Mouse (Mus musculus): ENCODE data around the gene Tigd4. TPM values are rescaled to one million over a fixed set of nuclear protein-coding genes. Genes with fewer than 3 reads are reported as not detected.

Gene Tigd4
- polyA plus RNA-seq, 1 experiment from 2014 or later: 0.11 TPM

- DNase-seq (ENCODE audit: low spot score): no peak
Measured at GRCm38 (mm10) chr3:84637890-84638578, 44.7 kb downstream of the Tigd4 start.

GRCm38 (mm10) chr3:84638858-84639257, 45.5 kb downstream of the Tigd4 start:
- Histone ChIP-seq H3K9ac (replicated peaks; ENCODE audit: low read length) (no peak overlapping the region), H3K4me1 (ENCODE audit: control insufficient read depth, insufficient read depth, low read length) (no peaks in the 10 kb centered on the region), H3K36me3 (replicated peaks; ENCODE audit: control insufficient read depth, insufficient read depth, low read depth, low read length) (no peaks in the 10 kb centered on the region), H3K27me3 (ENCODE audit: control insufficient read depth, insufficient read depth, low read length) (no peaks in the 10 kb centered on the region), H3K9me3 (replicated peaks; ENCODE audit: control insufficient read depth, low read length) (no peaks in the 10 kb centered on the region), H3K4me3 (ENCODE audit: low read depth, low read length) (no peak overlapping the region), H3K4me2 (ENCODE audit: low read depth, low read length) (no peak overlapping the region), H3K27ac (replicated peaks; ENCODE audit: low read depth, low read length) (no peak overlapping the region)
- ATAC-seq (replicated peaks; ENCODE audit: insufficient number of reproducible peaks, low FRiP score, low TSS enrichment, low read depth) (no peak), DNase-seq (ENCODE audit: low spot score) (no peak)
- 85% methylated on average over 4 of the region's 4 CpGs for WGBS

More at GRCm38 (mm10) chr3:84637890-84638578, 44.7 kb downstream of the Tigd4 start:
- Histone ChIP-seq H3K27ac (replicated peaks; ENCODE audit: low read depth, low read length) (no peak overlapping the region), H3K9me3 (replicated peaks; ENCODE audit: control insufficient read depth, low read length) (no peaks in the 10 kb centered on the region), H3K4me3 (ENCODE audit: low read depth, low read length) (no peak overlapping the region), H3K27me3 (ENCODE audit: control insufficient read depth, insufficient read depth, low read length) (no peaks in the 10 kb centered on the region), H3K9ac (replicated peaks; ENCODE audit: low read length) (no peak overlapping the region), H3K36me3 (replicated peaks; ENCODE audit: control insufficient read depth, insufficient read depth, low read depth, low read length) (no peaks in the 10 kb centered on the region), H3K4me2 (ENCODE audit: low read depth, low read length) (no peak overlapping the region), H3K4me1 (ENCODE audit: control insufficient read depth, insufficient read depth, low read length) (no peaks in the 10 kb centered on the region)
- 57% methylated on average over 12 of the region's 12 CpGs for WGBS
- no peak for ATAC-seq (replicated peaks; ENCODE audit: insufficient number of reproducible peaks, low FRiP score, low TSS enrichment, low read depth)

DNA sequence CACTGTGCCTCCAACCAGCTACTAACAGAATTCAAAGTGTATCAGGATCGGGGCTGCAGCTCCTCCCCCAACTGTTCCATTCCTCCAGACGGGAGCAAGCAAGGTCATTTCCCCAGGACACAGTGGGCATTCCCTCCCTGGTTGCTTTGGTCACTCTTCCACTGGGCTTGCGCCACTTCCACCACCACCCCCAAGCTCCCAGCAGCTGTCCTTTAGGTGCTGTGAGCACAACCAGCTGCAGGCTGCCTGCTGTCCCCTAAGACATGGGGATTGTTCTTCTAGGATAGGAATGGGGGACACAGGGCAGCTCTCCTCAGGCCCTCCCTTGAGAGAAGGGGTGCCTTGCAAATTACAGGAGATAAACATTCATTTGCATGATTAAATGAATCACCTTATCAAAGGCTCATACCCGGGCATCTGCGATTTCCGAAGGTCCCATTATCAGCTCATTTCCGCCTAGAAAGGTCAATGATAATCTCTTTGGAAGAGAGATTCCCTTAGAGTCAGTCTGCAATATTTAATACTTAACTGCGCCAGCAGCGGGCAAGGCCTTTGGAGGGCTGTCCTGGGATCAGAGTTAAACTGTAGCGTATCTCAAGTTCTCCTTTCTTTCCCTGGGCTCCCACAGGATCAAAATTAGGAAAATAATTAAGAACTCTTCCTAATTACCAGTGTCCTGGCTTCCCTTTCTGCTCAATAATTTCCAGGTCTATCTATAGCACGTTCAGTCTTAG, 46.6 kb downstream of the Tigd4 start:
- ATAC-seq (replicated peaks; ENCODE audit: insufficient number of reproducible peaks, low FRiP score, low TSS enrichment, low read depth) (no peak), DNase-seq (ENCODE audit: low spot score) (no peak)
- H3K9ac ChIP-seq (replicated peaks; ENCODE audit: low read length): no peak overlapping the region
- H3K27ac ChIP-seq (replicated peaks; ENCODE audit: low read depth, low read length): no peak overlapping the region
- H3K27me3 ChIP-seq (ENCODE audit: control insufficient read depth, insufficient read depth, low read length): no peaks in the 10 kb centered on the region
- H3K36me3 ChIP-seq (replicated peaks; ENCODE audit: control insufficient read depth, insufficient read depth, low read depth, low read length): no peaks in the 10 kb centered on the region
- no peaks in the 10 kb centered on the region for H3K9me3 ChIP-seq (replicated peaks; ENCODE audit: control insufficient read depth, low read length)
- 42% methylated on average over 11 of the region's 11 CpGs for WGBS
- H3K4me3 ChIP-seq (ENCODE audit: low read depth, low read length): no peak overlapping the region
- no peaks in the 10 kb centered on the region for H3K4me1 ChIP-seq (ENCODE audit: control insufficient read depth, insufficient read depth, low read length)
- H3K4me2 ChIP-seq (ENCODE audit: low read depth, low read length): no peak overlapping the region

GRCm38 (mm10) chr3:84640536-84640935, 47.2 kb downstream of the Tigd4 start:
- WGBS: 59% methylated on average over 6 of the region's 6 CpGs
- no peak for ATAC-seq (replicated peaks; ENCODE audit: insufficient number of reproducible peaks, low FRiP score, low TSS enrichment, low read depth)
- Histone ChIP-seq H3K4me3 (ENCODE audit: low read depth, low read length) (no peak overlapping the region), H3K4me1 (ENCODE audit: control insufficient read depth, insufficient read depth, low read length) (no peaks in the 10 kb centered on the region), H3K27ac (replicated peaks; ENCODE audit: low read depth, low read length) (no peak overlapping the region), H3K9me3 (replicated peaks; ENCODE audit: control insufficient read depth, low read length) (no peaks in the 10 kb centered on the region), H3K4me2 (ENCODE audit: low read depth, low read length) (no peak overlapping the region), H3K9ac (replicated peaks; ENCODE audit: low read length) (no peak overlapping the region), H3K36me3 (replicated peaks; ENCODE audit: control insufficient read depth, insufficient read depth, low read depth, low read length) (no peaks in the 10 kb centered on the region), H3K27me3 (ENCODE audit: control insufficient read depth, insufficient read depth, low read length) (no peaks in the 10 kb centered on the region)
- no peak for DNase-seq (ENCODE audit: low spot score)

- Histone ChIP-seq H3K9me3 (replicated peaks; ENCODE audit: control insufficient read depth, low read length) (no peaks in the 10 kb centered on the region), H3K4me3 (ENCODE audit: low read depth, low read length) (no peak overlapping the region), H3K4me1 (ENCODE audit: control insufficient read depth, insufficient read depth, low read length) (no peaks in the 10 kb centered on the region), H3K27me3 (ENCODE audit: control insufficient read depth, insufficient read depth, low read length) (no peaks in the 10 kb centered on the region), H3K36me3 (replicated peaks; ENCODE audit: control insufficient read depth, insufficient read depth, low read depth, low read length) (no peaks in the 10 kb centered on the region), H3K9ac (replicated peaks; ENCODE audit: low read length) (no peak overlapping the region), H3K27ac (replicated peaks; ENCODE audit: low read depth, low read length) (no peak overlapping the region), H3K4me2 (ENCODE audit: low read depth, low read length) (no peak overlapping the region)
- no peak for DNase-seq (ENCODE audit: low spot score)
- 87% methylated on average over 2 of the region's 2 CpGs for WGBS
- ATAC-seq (replicated peaks; ENCODE audit: insufficient number of reproducible peaks, low FRiP score, low TSS enrichment, low read depth): no peak
Measured at GRCm38 (mm10) chr3:84641391-84641790, 48.0 kb downstream of the Tigd4 start.

DNA sequence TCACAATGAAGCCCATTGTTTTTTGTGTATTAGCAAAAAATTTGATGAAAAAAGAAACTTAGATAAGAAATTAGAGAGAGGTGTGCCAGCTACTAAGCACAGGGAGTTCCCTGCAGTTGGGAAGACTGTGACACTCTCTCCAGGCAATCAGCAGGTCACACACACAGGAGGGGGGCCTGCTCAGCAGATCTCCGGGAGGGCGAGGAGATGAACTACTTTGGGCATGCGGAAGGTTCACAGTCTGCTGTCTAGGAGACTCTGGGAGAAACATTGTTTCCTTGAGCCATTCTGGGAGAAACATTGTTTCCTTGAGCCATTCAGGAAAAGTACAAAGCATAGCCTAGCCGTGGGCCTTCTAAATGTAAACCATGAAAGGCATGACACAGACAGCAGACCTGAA, 49.6 kb downstream of the Tigd4 start:
- Histone ChIP-seq H3K4me1 (ENCODE audit: control insufficient read depth, insufficient read depth, low read length) (no peaks in the 10 kb centered on the region), H3K4me3 (ENCODE audit: low read depth, low read length) (no peak overlapping the region), H3K9me3 (replicated peaks; ENCODE audit: control insufficient read depth, low read length) (no peaks in the 10 kb centered on the region), H3K36me3 (replicated peaks; ENCODE audit: control insufficient read depth, insufficient read depth, low read depth, low read length) (no peaks in the 10 kb centered on the region), H3K4me2 (ENCODE audit: low read depth, low read length) (no peak overlapping the region), H3K27ac (replicated peaks; ENCODE audit: low read depth, low read length) (no peak overlapping the region), H3K27me3 (ENCODE audit: control insufficient read depth, insufficient read depth, low read length) (no peaks in the 10 kb centered on the region), H3K9ac (replicated peaks; ENCODE audit: low read length) (no peak overlapping the region)
- DNase-seq (ENCODE audit: low spot score): no peak
- ATAC-seq (replicated peaks; ENCODE audit: insufficient number of reproducible peaks, low FRiP score, low TSS enrichment, low read depth): no peak
- WGBS: 58% methylated on average over 4 of the region's 4 CpGs

GRCm38 (mm10) chr3:84645156-84646006, 52.0 kb downstream of the Tigd4 start:
- Histone ChIP-seq H3K36me3 (replicated peaks; ENCODE audit: control insufficient read depth, insufficient read depth, low read depth, low read length) (no peaks in the 10 kb centered on the region), H3K4me1 (ENCODE audit: control insufficient read depth, insufficient read depth, low read length) (no peaks in the 10 kb centered on the region), H3K9ac (replicated peaks; ENCODE audit: low read length) (no peak overlapping the region), H3K4me2 (ENCODE audit: low read depth, low read length) (no peak overlapping the region), H3K27me3 (ENCODE audit: control insufficient read depth, insufficient read depth, low read length) (no peaks in the 10 kb centered on the region), H3K4me3 (ENCODE audit: low read depth, low read length) (no peak overlapping the region), H3K9me3 (replicated peaks; ENCODE audit: control insufficient read depth, low read length) (no peaks in the 10 kb centered on the region), H3K27ac (replicated peaks; ENCODE audit: low read depth, low read length) (no peak overlapping the region)
- 75% methylated on average over 9 of the region's 9 CpGs for WGBS
- DNase-seq (ENCODE audit: low spot score) (no peak), ATAC-seq (replicated peaks; ENCODE audit: insufficient number of reproducible peaks, low FRiP score, low TSS enrichment, low read depth) (no peak)

- Histone ChIP-seq H3K4me3 (ENCODE audit: low read depth, low read length) (no peak overlapping the region), H3K4me1 (ENCODE audit: control insufficient read depth, insufficient read depth, low read length) (no peaks in the 10 kb centered on the region), H3K27me3 (ENCODE audit: control insufficient read depth, insufficient read depth, low read length) (no peaks in the 10 kb centered on the region), H3K9me3 (replicated peaks; ENCODE audit: control insufficient read depth, low read length) (no peaks in the 10 kb centered on the region), H3K36me3 (replicated peaks; ENCODE audit: control insufficient read depth, insufficient read depth, low read depth, low read length) (no peaks in the 10 kb centered on the region), H3K4me2 (ENCODE audit: low read depth, low read length) (no peak overlapping the region), H3K27ac (replicated peaks; ENCODE audit: low read depth, low read length) (no peak overlapping the region), H3K9ac (replicated peaks; ENCODE audit: low read length) (no peak overlapping the region)
- ATAC-seq (replicated peaks; ENCODE audit: insufficient number of reproducible peaks, low FRiP score, low TSS enrichment, low read depth) (no peak), DNase-seq (ENCODE audit: low spot score) (no peak)
- WGBS: 92% methylated on average over 3 of the region's 3 CpGs
Measured at GRCm38 (mm10) chr3:84646007-84646290, 52.6 kb downstream of the Tigd4 start.
